Mouse (Mus musculus): ENCODE results near the gene Dync1h1. TPM values are rescaled to one million over a fixed set of nuclear protein-coding genes. Genes with fewer than 3 reads are reported as not detected.

Dync1h1 gene
- polyA plus RNA-seq, 2 experiments from 2014 or later: 39.7 to 41.0 TPM

Other genes with a start within 250 kb of the Dync1h1 start
- 100 to 1,000 TPM; 490 to 635 TPM for gene Ppp2r5c, start 154.3 kb upstream of the Dync1h1 start, polyA plus RNA-seq (2017; shearing (Covaris generic))
- gene 1700001K19Rik, start 81.2 kb downstream of the Dync1h1 start, polyA plus RNA-seq (2017; shearing (Covaris generic)): under 1 TPM in 1 of 2 experiments, not detected in 1; 0.70 TPM
- gene Hsp90aa1, start 101.3 kb downstream of the Dync1h1 start, polyA plus RNA-seq (2017; shearing (Covaris generic)): 100 to 1,000 TPM; 140 to 181 TPM
- gene Wdr20, start 136.5 kb downstream of the Dync1h1 start, polyA plus RNA-seq (2017; shearing (Covaris generic)): 10 to 100 TPM; 30.2 to 34.0 TPM
- under 1 TPM; 0.24 to 0.63 TPM for gene Mok, start 239.5 kb downstream of the Dync1h1 start, polyA plus RNA-seq (2017; shearing (Covaris generic))
- gene Zfp839, start 248.8 kb downstream of the Dync1h1 start, polyA plus RNA-seq (2017; shearing (Covaris generic)): 1 to 10 TPM; 2.4 to 2.8 TPM

All from CD4-positive, CD25-positive, alpha-beta regulatory T cell, adult 4 months (primary cell).